Mouse (Mus musculus) hindlimb bud, embryonic 11.5 days (tissue): ENCODE measurements at regions not wholly inside any gene's neighbourhood (a gene's known extent, or its start where the extent isn't known, plus 50 kb on each side); places are given as distances from the start of the nearest gene placed in this dataset.

Experiments
- DNase-seq: peaks from one replicate; pipeline ENCODE4 v3.0.0-alpha.2; 2012; ENCODE audit warnings: low read depth, low spot score; ENCODE audit errors: extremely low spot score

DNA sequence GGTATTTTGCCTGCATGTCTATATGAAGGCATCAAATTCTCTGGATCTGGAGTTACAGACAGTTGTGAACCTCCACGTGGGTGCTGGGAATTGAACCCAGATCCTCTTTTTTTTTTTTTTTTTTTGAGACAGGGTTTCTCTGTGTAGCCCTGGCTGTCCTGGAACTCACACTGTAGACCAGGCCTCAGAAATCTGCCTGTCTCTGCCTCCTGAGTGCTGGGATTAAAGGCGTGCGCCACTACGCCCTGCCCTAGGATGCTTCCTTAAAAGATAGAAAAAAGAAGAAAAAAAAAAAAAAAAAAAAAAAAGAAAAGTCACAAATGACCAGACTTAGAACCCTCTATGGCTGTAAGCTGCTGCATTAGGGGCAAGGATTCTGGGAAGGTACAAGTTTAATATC, 111.6 kb downstream of the Sox2 start:
- no peak for DNase-seq

DNA sequence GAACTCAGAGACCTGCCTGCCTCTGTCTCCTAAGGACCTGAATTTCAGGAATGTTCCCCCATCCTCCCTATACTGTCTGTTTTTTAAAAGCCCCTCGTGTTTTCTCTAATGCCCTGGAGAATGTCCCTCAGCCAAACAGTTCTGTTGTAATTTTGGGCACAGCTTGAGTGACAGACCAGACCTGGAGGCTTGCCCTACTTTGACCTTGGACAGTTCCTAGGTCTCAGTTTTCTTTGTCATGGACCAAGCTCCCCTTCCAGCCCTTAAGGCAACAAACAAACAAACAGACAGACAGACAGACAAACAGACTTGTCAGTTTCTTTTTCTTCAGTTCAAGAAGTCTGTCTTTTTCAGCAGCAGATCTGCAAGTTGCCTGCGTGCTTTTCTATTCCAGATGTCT, 114.4 kb downstream of the Sox2 start:
- no peak for DNase-seq

DNA sequence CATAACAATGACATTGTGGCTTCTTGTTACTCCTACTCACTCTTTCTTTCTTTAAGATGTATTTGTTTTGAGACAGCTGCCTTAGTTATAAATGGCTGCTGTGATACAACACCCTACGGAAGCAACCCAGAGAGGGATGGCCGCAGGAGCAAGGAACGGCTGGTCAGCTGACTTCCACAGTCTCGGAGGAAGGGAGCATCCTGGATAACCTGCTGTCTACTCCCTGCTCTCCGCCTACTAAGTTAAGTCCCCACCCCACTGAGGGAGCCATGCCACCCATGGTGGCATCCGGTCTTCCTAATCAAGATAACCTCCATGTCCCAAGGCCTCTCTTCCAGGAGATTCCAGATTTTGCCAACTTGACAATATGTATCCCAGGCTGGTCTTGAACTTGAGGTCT, 114.9 kb downstream of the Sox2 start:
- no peak for DNase-seq

DNA sequence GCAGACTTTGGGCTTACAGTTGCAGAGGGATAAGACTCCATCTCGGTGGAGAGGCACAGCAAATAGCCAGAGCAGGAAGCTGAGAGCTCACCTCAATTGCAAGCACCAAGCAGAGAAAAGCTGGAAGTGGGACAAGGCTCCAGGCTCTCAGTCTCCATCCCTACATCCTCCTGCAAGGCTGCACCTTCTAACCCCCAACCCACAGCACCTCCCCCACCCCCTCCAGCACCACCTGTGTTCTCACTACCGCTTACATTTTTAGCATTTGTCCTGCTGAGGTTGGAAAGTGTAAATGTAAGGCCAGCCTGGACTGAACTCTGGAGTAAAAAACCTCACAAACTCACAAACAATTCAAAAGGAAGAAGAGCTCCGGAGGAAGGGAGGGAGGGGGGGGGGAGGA, 119.6 kb downstream of the Sox2 start:
- no peak for DNase-seq

DNA sequence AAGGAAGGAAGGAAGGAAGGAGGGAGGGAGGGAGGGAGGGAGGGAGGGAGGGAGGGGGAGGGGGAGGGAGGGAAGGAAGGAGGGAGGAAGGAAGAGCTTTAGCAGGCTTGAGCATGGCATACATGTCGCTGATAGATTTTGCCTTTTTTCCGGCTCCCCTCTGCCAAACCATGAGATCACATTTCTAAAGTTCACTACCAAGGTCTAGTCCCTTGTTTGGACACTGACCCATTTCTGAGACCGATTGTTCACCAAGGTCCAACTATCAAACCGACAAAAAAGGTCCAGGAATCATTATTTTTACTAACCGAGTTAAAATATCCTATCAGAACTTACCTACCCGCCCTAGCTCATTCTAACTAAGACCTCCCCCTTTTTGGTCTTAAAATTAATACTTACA, 120.1 kb downstream of the Sox2 start:
- no peak for DNase-seq

DNA sequence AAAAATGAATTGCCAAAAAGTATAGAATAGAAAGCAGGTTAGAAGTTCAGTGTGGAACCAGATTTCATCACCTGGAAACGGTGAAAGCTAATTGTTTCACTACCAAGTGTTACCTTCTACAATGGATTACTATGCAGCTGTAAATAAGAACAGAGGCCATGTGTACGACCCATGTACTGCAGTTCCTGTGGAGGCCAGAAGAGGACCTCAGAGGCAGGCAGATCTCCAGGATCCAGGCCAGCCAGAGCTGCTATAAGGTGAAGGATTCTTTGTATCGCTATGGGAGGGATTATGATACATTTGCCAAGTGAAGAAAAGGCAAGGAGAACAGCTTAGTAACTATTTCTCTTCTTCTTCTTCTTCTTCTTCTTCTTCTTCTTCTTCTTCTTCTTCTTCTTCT, 121.8 kb downstream of the Sox2 start:
- DNase-seq: no peak

DNA sequence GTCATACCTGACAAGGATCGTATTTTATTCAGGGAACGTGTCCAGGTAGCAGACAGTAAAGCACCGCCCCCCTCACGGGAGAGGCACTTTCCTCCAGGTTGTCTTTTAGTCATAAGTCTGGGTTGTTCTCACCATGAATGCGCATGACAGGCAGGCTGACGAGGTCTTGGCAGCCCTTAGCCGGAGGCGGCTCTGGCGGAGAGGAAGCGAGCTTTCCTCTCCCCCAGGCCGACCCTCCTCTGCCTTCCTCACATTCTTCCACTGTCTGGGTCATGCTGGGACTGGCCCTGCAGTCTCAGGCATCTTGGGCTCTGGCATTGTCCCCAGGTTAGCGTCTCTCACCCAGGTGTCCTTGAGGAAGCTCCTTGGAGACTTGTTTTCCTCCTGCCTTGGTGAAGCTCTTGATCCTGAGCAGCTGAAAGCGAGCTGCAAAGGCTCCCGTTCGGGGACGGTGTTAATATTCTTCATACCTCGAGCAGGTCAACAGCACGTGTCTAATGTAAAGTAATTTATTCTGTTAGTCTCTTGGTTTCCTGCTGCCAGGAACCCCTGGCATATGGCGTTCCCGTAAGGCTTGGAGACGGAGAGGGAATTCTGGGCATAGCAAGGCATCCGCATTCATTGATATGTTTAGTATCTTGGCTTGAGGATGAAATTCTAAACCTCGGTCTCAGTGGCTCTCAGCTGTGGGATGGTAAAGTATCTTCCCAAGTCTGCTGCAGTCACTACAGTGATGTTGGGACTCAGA, 123.6 kb downstream of the Sox2 start:
- DNase-seq: no peak

DNA sequence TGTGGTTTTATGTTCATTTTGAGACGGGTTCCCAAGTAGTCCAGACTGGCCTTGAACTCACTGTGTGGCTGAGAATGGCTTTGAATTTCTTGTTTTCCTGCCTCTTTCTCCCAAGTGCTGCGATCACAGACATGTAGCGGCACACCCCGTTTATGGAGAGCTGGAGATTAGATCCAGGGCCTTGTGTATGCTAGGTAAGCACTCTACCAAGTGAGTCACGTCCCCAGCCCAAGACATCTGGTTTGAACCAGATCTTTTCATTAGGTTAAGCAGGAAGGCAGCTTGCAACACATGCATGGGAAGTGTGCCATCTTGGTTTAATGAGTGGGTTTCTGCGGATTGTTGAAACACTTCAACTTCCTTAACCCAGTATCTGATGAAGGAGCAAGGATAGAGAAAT, 131.6 kb downstream of the Sox2 start:
- no peak for DNase-seq

DNA sequence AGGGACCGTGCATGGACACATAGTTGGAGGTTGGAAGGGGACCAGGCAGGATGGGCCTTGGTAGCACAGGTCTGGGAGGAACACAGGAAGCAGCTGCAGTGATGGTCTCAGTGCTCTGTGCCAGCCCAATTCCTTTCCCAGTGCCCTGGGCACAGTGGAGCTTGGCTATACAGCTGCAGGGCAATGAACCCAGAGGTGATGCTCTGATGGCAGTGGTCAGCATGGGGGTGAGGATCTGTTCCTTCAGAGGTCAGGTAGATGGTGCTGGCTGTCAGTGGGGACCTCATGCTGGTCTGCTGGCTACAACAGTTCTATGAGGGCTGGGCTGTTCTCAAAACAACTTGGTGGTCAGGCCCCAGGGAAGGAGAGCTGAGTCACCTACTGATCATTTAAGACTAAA, 133.2 kb downstream of the Sox2 start:
- no peak for DNase-seq

DNA sequence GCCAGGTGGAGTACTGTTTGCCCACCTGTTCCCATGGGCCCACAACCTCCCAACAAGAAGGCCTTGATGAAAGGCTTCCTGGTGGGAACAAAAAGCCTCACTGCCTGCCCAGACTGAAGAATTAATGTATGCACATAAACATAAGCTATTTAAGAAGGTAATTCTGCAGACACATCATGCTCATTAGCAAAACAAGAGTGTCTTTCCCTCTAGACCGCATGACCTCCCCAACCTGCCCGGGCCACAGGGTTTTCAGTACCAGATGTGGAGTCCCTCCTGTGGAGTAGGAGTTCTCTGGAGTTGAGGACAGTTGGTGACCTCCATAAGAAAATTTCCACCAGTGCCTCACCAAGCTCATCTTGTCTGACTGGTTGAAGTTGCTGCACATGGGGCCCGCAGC, 137.0 kb downstream of the Sox2 start:
- no peak for DNase-seq

DNA sequence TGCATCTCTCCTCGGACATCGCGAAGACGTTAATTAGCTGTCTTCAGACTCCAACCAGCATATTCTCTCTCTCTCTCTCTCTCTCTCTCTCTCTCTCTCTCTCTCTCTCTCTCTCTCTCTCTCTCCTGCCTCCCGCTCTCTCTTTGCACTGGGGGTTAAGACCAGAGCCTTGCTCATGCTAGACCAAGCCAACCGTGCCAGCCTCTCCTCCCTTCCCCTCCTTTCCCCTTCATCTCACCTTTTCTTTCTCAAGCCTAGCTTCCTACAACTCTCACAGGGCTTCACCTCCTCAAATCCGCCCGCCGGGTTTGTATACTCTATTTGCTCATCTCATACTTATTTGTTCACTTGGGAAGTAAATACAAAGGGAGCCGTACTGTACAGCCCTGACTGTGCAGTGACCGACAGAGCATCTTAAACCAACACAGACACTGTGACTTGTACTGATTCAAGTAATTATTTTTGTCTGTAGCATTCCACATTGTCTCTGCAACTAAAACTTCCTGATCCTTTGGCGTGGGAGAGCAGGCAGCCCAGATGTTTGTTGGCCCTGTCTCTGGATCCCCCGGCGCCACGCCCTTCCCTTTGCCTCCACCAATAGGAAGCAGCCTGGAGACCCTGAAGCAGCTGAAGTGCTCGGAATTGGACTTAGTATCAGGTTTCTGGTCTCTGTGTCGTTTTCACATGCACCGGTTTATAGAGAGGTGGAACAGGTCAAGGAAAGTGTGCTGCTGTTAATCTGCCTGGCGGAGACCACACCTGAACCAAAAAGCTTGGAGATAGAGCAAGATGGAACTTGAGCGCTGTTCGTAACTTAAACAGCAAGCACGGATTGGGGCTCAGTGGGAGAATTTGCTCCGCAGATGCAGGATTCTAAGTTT, 145.1 kb downstream of the Sox2 start:
- DNase-seq: peak; percentile 58

DNA sequence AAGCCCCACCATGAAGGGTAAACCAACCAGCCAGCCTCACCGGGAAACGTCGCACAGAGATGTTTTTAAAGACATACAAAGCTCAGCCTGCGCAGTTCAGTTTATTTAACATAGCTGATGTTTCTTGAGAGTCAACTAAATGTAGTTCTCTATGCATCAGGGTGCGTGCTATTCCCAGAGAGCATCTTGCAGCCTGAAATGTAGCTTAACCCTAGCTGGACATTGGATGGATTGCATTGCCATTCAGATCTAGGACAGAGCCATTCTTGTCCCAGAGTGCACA, 145.7 kb downstream of the Sox2 start:
- no peak for DNase-seq

DNA sequence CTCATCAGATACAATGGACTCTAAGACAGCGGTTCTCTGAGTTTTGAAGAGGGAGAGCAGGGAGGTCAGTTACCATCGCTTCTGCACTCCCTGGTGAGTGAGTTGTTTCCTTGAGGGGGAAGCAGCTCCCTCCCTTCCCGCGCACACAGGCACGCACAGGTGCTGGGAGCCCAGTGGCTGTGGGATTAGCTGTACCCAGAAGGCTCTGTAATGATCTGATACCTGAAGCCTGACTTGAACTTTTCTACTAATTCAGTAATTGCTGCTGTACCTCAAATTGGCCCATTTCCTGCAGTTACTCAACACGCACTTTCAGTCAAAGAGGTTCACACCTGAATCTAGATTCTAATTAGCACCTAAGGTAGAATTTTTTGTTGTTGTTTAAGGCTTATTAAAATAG, 158.6 kb downstream of the Sox2 start:
- DNase-seq: no peak

DNA sequence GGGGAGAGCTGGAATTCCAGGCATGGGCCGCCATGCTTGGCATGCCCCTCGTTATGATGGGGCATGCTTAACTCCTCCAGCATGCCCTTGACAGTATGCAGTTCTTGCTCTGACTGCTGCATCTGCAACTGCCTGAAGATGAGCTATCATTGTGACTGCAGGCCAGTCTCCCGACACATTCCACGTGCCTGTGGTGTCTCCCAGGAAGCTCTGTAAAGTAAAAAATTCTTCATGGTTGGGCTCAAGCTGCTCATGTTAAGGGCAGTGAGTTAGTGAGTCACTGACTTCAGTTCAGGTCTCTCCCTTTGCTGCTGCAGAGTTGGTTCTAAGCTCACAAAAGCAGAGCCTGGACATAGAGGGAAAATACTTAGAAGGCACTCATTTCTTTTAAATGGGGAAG, 161.5 kb downstream of the Sox2 start:
- DNase-seq: no peak

DNA sequence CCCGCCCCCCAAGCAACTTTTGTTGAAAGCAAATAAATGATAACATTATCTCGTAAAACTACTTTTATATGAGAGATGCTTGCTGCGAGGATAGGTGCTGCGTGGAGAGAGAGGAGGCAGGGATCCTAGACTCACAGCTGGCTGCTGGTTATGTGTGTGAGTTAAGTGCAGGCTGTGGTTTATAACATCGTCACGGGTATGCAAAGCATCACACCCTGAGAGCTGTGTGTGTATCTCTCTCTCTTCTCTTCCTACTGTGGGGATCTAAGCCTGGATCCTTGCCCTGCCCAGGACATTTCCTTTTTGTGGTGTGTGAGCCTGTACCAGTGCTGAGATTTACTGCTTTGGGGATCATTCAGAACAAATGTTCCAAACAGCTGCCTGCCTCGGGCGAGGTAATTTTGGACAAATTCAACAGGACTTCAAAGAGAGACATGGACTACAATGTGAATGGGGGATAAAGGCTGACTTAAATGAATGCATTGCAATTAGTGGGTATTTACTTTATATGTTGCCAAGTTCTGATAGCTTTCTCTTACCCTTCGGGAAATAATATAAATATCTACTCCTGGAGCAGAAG, 162.9 kb downstream of the Sox2 start:
- no peak for DNase-seq

DNA sequence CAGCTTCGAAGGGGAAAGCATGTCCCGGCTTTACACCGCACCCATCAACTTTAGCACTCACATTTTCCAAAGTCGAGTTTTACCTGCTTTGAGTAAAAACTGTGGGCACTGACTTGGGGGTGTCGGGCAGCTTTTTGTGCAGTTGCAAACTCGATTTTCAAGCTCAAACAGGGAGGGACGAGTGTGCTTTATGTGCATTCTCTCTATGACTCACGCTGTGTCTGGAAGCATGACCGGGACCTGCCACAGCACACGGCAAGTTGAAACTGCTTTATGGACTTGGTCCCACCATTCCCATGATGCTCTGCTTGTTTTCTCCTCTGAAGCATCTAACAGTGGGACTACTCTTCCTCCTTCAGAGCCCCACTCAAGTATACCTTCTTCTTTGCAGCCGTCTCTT, 174.8 kb downstream of the Sox2 start:
- no peak for DNase-seq

DNA sequence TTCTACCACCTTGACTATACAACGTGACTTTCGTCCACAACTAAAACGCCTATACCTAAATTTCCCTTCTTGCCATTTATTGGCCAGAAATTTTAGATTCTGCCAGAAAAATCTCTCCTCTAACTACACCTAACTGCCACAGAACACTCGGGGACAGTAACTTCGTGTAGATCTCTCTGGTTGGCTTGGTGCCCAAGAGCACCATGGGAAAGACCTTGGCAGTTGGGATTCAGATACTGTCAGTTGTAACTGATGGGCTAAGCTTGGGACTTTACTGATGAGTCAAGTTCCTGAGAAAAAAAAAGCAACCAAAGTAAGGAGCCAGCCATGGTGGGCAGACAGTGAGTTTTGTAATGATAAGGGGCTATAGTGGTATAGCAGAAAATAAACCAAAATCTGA, 176.2 kb downstream of the Sox2 start:
- no peak for DNase-seq

DNA sequence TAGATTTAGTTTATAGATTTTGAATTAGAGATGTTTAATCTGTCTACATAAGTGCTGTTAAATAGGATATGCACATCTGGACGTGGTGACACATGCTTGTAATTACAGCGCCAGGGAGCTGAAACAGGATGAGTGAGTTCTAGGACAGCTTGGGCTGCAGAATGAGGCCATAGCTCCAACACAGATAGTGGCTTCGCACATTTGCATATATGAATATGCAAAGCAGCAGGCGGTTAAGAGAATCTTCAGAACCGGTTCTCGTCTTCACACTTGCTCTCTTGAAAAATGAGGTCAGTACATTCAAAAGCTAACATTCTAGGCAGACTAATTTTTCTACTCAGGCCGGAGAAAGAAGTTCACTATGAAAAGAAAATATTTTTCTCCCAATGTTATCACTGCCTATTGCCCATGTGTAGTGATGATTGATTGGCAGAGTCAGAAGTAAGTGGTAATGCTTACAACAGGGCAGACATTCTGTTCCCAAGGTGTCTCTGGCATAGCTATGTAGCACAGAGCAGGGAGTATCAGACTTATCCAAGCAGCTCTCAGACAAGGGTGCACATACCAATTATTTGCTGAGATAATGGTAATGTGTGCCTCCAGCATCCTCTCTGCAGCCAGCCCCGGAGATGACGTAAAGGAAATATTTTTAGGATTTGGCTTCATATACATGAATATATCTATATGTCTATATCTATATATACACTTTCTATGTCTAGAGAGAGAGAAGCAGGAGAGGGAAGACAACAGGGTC, 178.4 kb downstream of the Sox2 start:
- no peak for DNase-seq

DNA sequence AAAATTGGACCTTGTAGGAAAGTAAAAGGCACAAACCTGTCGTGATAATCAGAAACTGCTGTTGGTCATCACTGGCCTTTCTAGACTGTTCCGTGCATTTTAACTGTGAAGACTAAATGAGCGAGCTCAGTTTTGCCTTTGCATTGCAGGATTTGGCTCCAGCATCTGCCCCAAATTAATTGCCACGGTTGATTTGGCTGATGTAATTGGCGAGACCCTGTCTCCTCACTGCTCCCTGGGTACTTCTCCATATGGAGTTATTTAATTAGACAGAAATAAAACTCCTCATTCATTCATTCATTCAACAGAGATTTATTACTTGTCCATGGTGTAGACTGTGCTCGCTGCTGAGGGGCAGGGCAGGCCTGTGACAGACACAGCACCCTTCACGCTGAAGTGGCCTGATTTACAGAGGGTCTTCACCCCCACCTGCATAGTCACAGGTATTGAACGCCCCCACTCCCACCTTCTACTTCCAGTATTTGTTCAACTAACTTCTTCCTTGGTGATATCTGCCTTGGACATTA, 186.6 kb downstream of the Sox2 start:
- DNase-seq: no peak

DNA sequence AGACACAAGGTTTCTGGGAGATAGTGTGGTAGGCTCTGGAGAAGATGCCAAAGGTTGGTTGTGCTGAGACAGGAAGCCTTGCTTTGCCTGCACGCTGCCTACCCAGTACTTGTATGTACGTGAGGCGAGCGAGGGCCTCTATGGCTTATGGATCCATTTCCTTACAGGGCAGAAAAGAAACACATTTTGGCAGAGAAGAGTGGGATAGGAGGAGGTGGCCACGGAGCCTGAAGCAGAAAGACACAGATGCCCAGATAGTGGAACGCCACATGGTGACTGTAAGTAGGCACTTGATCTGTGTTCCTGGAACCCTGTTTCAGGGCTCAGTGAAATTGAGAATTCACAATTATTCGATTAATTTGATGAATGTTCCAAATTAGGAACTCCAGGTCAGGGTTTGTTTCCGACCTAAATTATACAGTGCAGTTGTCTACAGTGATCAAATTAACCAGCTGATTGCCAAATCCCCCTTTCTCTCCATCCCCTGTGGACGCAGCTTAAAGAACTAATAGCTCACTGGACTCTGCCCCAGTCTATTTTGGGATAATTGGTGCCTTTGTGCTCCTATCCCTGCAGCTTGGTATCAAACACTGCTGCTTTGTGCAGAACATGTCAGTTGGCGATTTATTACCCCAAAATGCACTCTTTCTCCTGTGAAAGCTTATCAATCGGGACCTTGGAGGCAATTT, 187.6 kb downstream of the Sox2 start:
- no peak for DNase-seq
